Mouse (Mus musculus) cerebellum, adult 9-10 months (tissue): Measurements from ENCODE around the gene Sept5.

Experiments used
- DNase-seq: peaks from one replicate; pipeline ENCODE4 v3.0.0; 2022

Sept5 gene

GRCm38 (mm10) chr16:18629390-18630231 is at the start of gene Sept5:
Sept5 (minus strand) TSS chr16:18629954.
- peak; percentile 83 for DNase-seq

- DNase-seq, result no peak
These were observed 49.4 kb upstream of the Sept5 start for GRCm38 (mm10) chr16:18679112-18679511.

GRCm38 (mm10) chr16:18677746-18678679 is 48.3 kb upstream of the Sept5 start:
- DNase-seq, result peak; percentile 56

GRCm38 (mm10) chr16:18673005-18673404 is 43.3 kb upstream of the Sept5 start:
- no peak for DNase-seq

- no peak for DNase-seq
These were observed 42.3 kb upstream of the Sept5 start for GRCm38 (mm10) chr16:18672027-18672426.

- no peak for DNase-seq
These were observed 40.2 kb upstream of the Sept5 start for GRCm38 (mm10) chr16:18669914-18670313.

GRCm38 (mm10) chr16:18658597-18658996 is 28.8 kb upstream of the Sept5 start:
- no peak for DNase-seq

- DNase-seq, result no peak
These were observed 25.8 kb upstream of the Sept5 start for GRCm38 (mm10) chr16:18655372-18656098.

GRCm38 (mm10) chr16:18653290-18654160 is 23.8 kb upstream of the Sept5 start:
- no peak for DNase-seq

GRCm38 (mm10) chr16:18649126-18649525 is 19.4 kb upstream of the Sept5 start:
- DNase-seq, result no peak

GRCm38 (mm10) chr16:18645329-18645728 is 15.6 kb upstream of the Sept5 start:
- no peak for DNase-seq

- no peak for DNase-seq
These were observed 14.7 kb upstream of the Sept5 start for GRCm38 (mm10) chr16:18644485-18644884.

- no peak for DNase-seq
These were observed 13.7 kb upstream of the Sept5 start for GRCm38 (mm10) chr16:18643406-18643998.

- DNase-seq, result no peak
These were observed 13.1 kb upstream of the Sept5 start for GRCm38 (mm10) chr16:18642897-18643296.

GRCm38 (mm10) chr16:18642291-18642690 is 12.5 kb upstream of the Sept5 start:
- no peak for DNase-seq

GRCm38 (mm10) chr16:18639382-18639929 is 9.7 kb upstream of the Sept5 start:
- DNase-seq, result no peak

GRCm38 (mm10) chr16:18638396-18638795 is 8.6 kb upstream of the Sept5 start:
- DNase-seq, result no peak

GRCm38 (mm10) chr16:18636804-18637203 is 7.0 kb upstream of the Sept5 start:
- DNase-seq, result no peak

- DNase-seq, result no peak
These were observed 6.6 kb upstream of the Sept5 start for GRCm38 (mm10) chr16:18636401-18636800.

- no peak for DNase-seq
These were observed 3.6 kb upstream of the Sept5 start for GRCm38 (mm10) chr16:18633333-18633732.

- DNase-seq, result no peak
These were observed 3.1 kb upstream of the Sept5 start for GRCm38 (mm10) chr16:18632816-18633215.
